Mouse (Mus musculus): ENCODE measurements around the gene Tsen54. TPM values are rescaled to one million over a fixed set of nuclear protein-coding genes. Genes with fewer than 3 reads are reported as not detected.
A peak's percentile ranks its signal among the peaks of the same experiment; 100 is the strongest.

Gene Tsen54
- 15.6 TPM for polyA plus RNA-seq (2012; fragmentation: generic; extraction: Trizol)

GRCm38 (mm10) chr11:115814605-115815450, at the start of gene Tsen54:
Tsen54 (plus strand) TSS chr11:115814724.
- Histone ChIP-seq H3ac (ENCODE audit: control insufficient read depth, insufficient read length) (peak within 1 kb of the TSS; percentile 67), H3K36me3 (ENCODE audit: control insufficient read depth, insufficient read depth) (no peaks in the 10 kb centered on the region), H3K4me2 (ENCODE audit: low read depth) (peak within 1 kb of the TSS; percentile 89), H3K79me2 (ENCODE audit: control insufficient read depth, insufficient read depth) (peaks cover 4% of the 10 kb centered on the region), H3K27me3 (ENCODE audit: control insufficient read depth, insufficient read depth, insufficient read length) (no peaks in the 10 kb centered on the region), H3K4me3 (peak within 1 kb of the TSS; percentile 48)
- TF ChIP-seq MAX (IDR thresholded peaks at IDR 0.05; ENCODE audit: low read depth) (no peak), REST (IDR thresholded peaks at IDR 0.05; ENCODE audit: insufficient read depth, insufficient read length) (peak; percentile 23), POLR2A (IDR thresholded peaks at IDR 0.05; ENCODE audit: insufficient read length, low read depth) (peak; percentile 83), MYOG (IDR thresholded peaks at IDR 0.05; ENCODE audit: control insufficient read depth in 1 of 3, insufficient read depth in 1 of 3, insufficient read length in 2 of 3, low read depth in 2 of 3) (peak in 1 of 3 experiments; percentile 67), USF1 (IDR thresholded peaks at IDR 0.05; ENCODE audit: low read depth) (no peak), POLR2AphosphoS2 (IDR thresholded peaks at IDR 0.05; ENCODE audit: insufficient read length, low read depth) (peak; percentile 55)

- no peaks in the 10 kb centered on the region for H3K27me3 ChIP-seq (ENCODE audit: control insufficient read depth, insufficient read depth, insufficient read length)
- H3K4me2 ChIP-seq (ENCODE audit: low read depth): peak within 1 kb of the TSS; percentile 98
- H3ac ChIP-seq (ENCODE audit: control insufficient read depth, insufficient read length): peak within 1 kb of the TSS; percentile 46
- TF ChIP-seq TCF3 (IDR thresholded peaks at IDR 0.05; ENCODE audit: insufficient read length, low read depth) (no peak), POLR2A (IDR thresholded peaks at IDR 0.05; ENCODE audit: insufficient read length, low read depth) (peak; percentile 69), MYOG (IDR thresholded peaks at IDR 0.05; ENCODE audit: control insufficient read depth in 1 of 3, insufficient read depth in 1 of 3, insufficient read length in 2 of 3, low read depth in 2 of 3) (no peak), TCF12 (IDR thresholded peaks at IDR 0.05; ENCODE audit: insufficient read depth, poor library complexity, severe bottlenecking) (no peak), USF1 (IDR thresholded peaks at IDR 0.05; ENCODE audit: low read depth) (no peak)
- H3K79me2 ChIP-seq (ENCODE audit: control insufficient read depth, insufficient read depth): no peaks in the 10 kb centered on the region
- no peaks in the 10 kb centered on the region for H3K36me3 ChIP-seq (ENCODE audit: control insufficient read depth, insufficient read depth)
- H3K4me3 ChIP-seq: peak within 1 kb of the TSS; percentile 58
These were observed 49.4 kb upstream of the Tsen54 start, which contains the start of gene Tmem94 for GRCm38 (mm10) chr11:115765103-115765606. Tmem94 (plus strand) TSS chr11:115765433.

- H3K4me3 ChIP-seq: peak overlapping the region; percentile 58
- H3K27me3 ChIP-seq (ENCODE audit: control insufficient read depth, insufficient read depth, insufficient read length): no peaks in the 10 kb centered on the region
- H3K36me3 ChIP-seq (ENCODE audit: control insufficient read depth, insufficient read depth): no peaks in the 10 kb centered on the region
- TF ChIP-seq CEBPB (IDR thresholded peaks at IDR 0.05; ENCODE audit: insufficient read depth, poor library complexity, severe bottlenecking) (no peak), MAX (IDR thresholded peaks at IDR 0.05; ENCODE audit: low read depth) (no peak), TCF12 (IDR thresholded peaks at IDR 0.05; ENCODE audit: insufficient read depth, poor library complexity, severe bottlenecking) (no peak), MYOG (IDR thresholded peaks at IDR 0.05; ENCODE audit: control insufficient read depth in 1 of 3, insufficient read depth in 1 of 3, insufficient read length in 2 of 3, low read depth in 2 of 3) (no peak), TCF3 (IDR thresholded peaks at IDR 0.05; ENCODE audit: insufficient read length, low read depth) (no peak), USF1 (IDR thresholded peaks at IDR 0.05; ENCODE audit: low read depth) (no peak), REST (IDR thresholded peaks at IDR 0.05; ENCODE audit: insufficient read depth, insufficient read length) (no peak), POLR2A (IDR thresholded peaks at IDR 0.05; ENCODE audit: insufficient read length, low read depth) (no peak)
- peak overlapping the region; percentile 46 for H3ac ChIP-seq (ENCODE audit: control insufficient read depth, insufficient read length)
- no peaks in the 10 kb centered on the region for H3K79me2 ChIP-seq (ENCODE audit: control insufficient read depth, insufficient read depth)
- peak overlapping the region; percentile 87 for H3K4me2 ChIP-seq (ENCODE audit: low read depth)
These were observed 48.9 kb upstream of the Tsen54 start for GRCm38 (mm10) chr11:115765607-115766141.

- Histone ChIP-seq H3K36me3 (ENCODE audit: control insufficient read depth, insufficient read depth) (no peaks in the 10 kb centered on the region), H3K4me3 (peak overlapping the region; percentile 58), H3K79me2 (ENCODE audit: control insufficient read depth, insufficient read depth) (no peaks in the 10 kb centered on the region), H3K27me3 (ENCODE audit: control insufficient read depth, insufficient read depth, insufficient read length) (no peaks in the 10 kb centered on the region), H3ac (ENCODE audit: control insufficient read depth, insufficient read length) (peak overlapping the region; percentile 46), H3K4me2 (ENCODE audit: low read depth) (peak overlapping the region; percentile 87)
- TF ChIP-seq REST (IDR thresholded peaks at IDR 0.05; ENCODE audit: insufficient read depth, insufficient read length) (no peak), POLR2AphosphoS2 (IDR thresholded peaks at IDR 0.05; ENCODE audit: insufficient read length, low read depth) (no peak), CEBPB (IDR thresholded peaks at IDR 0.05; ENCODE audit: insufficient read depth, poor library complexity, severe bottlenecking) (no peak), SRF (IDR thresholded peaks at IDR 0.05; ENCODE audit: control insufficient read depth, insufficient read length, low read depth) (no peak), MAX (IDR thresholded peaks at IDR 0.05; ENCODE audit: low read depth) (no peak), MYOG (IDR thresholded peaks at IDR 0.05; ENCODE audit: control insufficient read depth in 1 of 3, insufficient read depth in 1 of 3, insufficient read length in 2 of 3, low read depth in 2 of 3) (no peak), USF1 (IDR thresholded peaks at IDR 0.05; ENCODE audit: low read depth) (no peak)
These were observed 48.1 kb upstream of the Tsen54 start for GRCm38 (mm10) chr11:115766356-115766943.

- no peak overlapping the region for H3ac ChIP-seq (ENCODE audit: control insufficient read depth, insufficient read length)
- H3K27me3 ChIP-seq (ENCODE audit: control insufficient read depth, insufficient read depth, insufficient read length): no peaks in the 10 kb centered on the region
- TF ChIP-seq SRF (IDR thresholded peaks at IDR 0.05; ENCODE audit: control insufficient read depth, insufficient read length, low read depth) (no peak), TCF3 (IDR thresholded peaks at IDR 0.05; ENCODE audit: insufficient read length, low read depth) (no peak), MAX (IDR thresholded peaks at IDR 0.05; ENCODE audit: low read depth) (no peak), POLR2A (IDR thresholded peaks at IDR 0.05; ENCODE audit: insufficient read length, low read depth) (no peak), USF1 (IDR thresholded peaks at IDR 0.05; ENCODE audit: low read depth) (no peak), E2F4 (IDR thresholded peaks at IDR 0.05; ENCODE audit: insufficient read depth) (no peak), TCF12 (IDR thresholded peaks at IDR 0.05; ENCODE audit: insufficient read depth, poor library complexity, severe bottlenecking) (no peak)
- H3K36me3 ChIP-seq (ENCODE audit: control insufficient read depth, insufficient read depth): no peaks in the 10 kb centered on the region
- peak overlapping the region; percentile 87 for H3K4me2 ChIP-seq (ENCODE audit: low read depth)
- H3K79me2 ChIP-seq (ENCODE audit: control insufficient read depth, insufficient read depth): no peaks in the 10 kb centered on the region
- H3K4me3 ChIP-seq: peak overlapping the region; percentile 58
These were observed 47.5 kb upstream of the Tsen54 start for GRCm38 (mm10) chr11:115766981-115767380.

Data from myocyte (in vitro differentiated cells).